Comparison of ENCODE assay signal across 26 mouse cellular contexts in genomic region chr17:78577775-78578174, GRCm38 (mm10).
DNase-seq lines count a peak whose midpoint lies in the region; ATAC-seq and TF ChIP-seq lines count a peak whose summit lies in the region.
"Had no signal": no experiment of that assay in that cellular context is flagged by ENCODE, and none has a peak within 500 bp of the region (broad histone marks: within the 10 kb centered on the region; RNA-seq: fewer than 3 reads in every experiment).

No protein-coding gene starts in this region.

- no peaks in the 10 kb centered on the region for H3K27me3 ChIP-seq in intestine, embryonic 16.5 days (replicated peaks; ENCODE audit: control insufficient read depth, insufficient read depth, low read length)
- no peaks in the 10 kb centered on the region for H3K27me3 ChIP-seq in intestine, embryonic 15.5 days (replicated peaks)
- no peaks in the 10 kb centered on the region for H3K27me3 ChIP-seq in liver, embryonic 14.5 days (ENCODE audit: control insufficient read depth, insufficient read depth, low read length)
- H3K27me3 ChIP-seq in stomach, embryonic 15.5 days (replicated peaks), result no peaks in the 10 kb centered on the region
- H3K27me3 ChIP-seq: forebrain, embryonic 15.5 days; heart, embryonic 15.5 days; limb, embryonic 13.5 days; megakaryocyte, embryonic 14.5 days; neural tube, embryonic 12.5 days had no signal

- no peak overlapping the region for H3K4me2 ChIP-seq in intestine, embryonic 16.5 days (ENCODE audit: low read depth, low read length)
- H3K4me2 ChIP-seq in intestine, embryonic 15.5 days (replicated peaks), result no peak overlapping the region
- peak overlapping the region; percentile 42 for H3K4me2 ChIP-seq in liver, embryonic 14.5 days (ENCODE audit: low read depth)
- H3K4me2 ChIP-seq in stomach, embryonic 15.5 days, result no peak overlapping the region
- H3K4me2 ChIP-seq: forebrain, embryonic 15.5 days; heart, embryonic 15.5 days; limb, embryonic 13.5 days; lung, embryonic 14.5 days; neural tube, embryonic 12.5 days had no signal

- no peak for TF ChIP-seq CTCF in liver, embryonic 14.5 days (IDR thresholded peaks at IDR 0.05; ENCODE audit: low read depth)
- no peak for TF ChIP-seq CTCF in layer of hippocampus, adult 2 months (conservative IDR thresholded peaks at IDR 0.05)

- no peak overlapping the region for H3K9ac ChIP-seq in intestine, embryonic 16.5 days (ENCODE audit: low read depth, low read length)
- H3K9ac ChIP-seq in intestine, embryonic 15.5 days, result no peak overlapping the region
- no peak overlapping the region for H3K9ac ChIP-seq in liver, embryonic 14.5 days (replicated peaks)
- no peak overlapping the region for H3K9ac ChIP-seq in stomach, embryonic 15.5 days
- H3K9ac ChIP-seq: forebrain, embryonic 15.5 days; heart, embryonic 15.5 days; limb, embryonic 13.5 days; lung, embryonic 14.5 days; neural tube, embryonic 12.5 days had no signal

- no peaks in the 10 kb centered on the region for H3K9me3 ChIP-seq in intestine, embryonic 16.5 days (ENCODE audit: control insufficient read depth, low read length)
- no peaks in the 10 kb centered on the region for H3K9me3 ChIP-seq in intestine, embryonic 15.5 days
- H3K9me3 ChIP-seq in liver, embryonic 14.5 days (ENCODE audit: control insufficient read depth, low read length), result no peaks in the 10 kb centered on the region
- no peaks in the 10 kb centered on the region for H3K9me3 ChIP-seq in stomach, embryonic 15.5 days
- H3K9me3 ChIP-seq: forebrain, embryonic 15.5 days; G1E; heart, embryonic 15.5 days; limb, embryonic 13.5 days; megakaryocyte, embryonic 14.5 days; neural tube, embryonic 12.5 days had no signal

- peak in 1 of 3 experiments; percentile 69 for DNase-seq in liver, embryonic 14.5 days (ENCODE audit: low read depth in 3 of 3, low spot score in 3 of 3)
- DNase-seq in layer of hippocampus, postnatal 25 days (ENCODE audit: extremely low spot score in 1 of 2, low spot score in 1 of 2), result no peak
- no peak for DNase-seq in layer of hippocampus, adult 2 months (ENCODE audit: low spot score in 2 of 2)
- DNase-seq in thymus, postnatal 4 days, result no peak
- DNase-seq: adrenal gland, adult 8-10 months; cerebellum, adult 11-12 months; cerebellum, postnatal 10 days; kidney, adult 18-20 months; layer of hippocampus, postnatal 36 days; lung, embryonic 14.5 days; midbrain, embryonic 14.5 days; right cerebral cortex, postnatal 14 days; thymus, postnatal 25 days had no signal

- no peaks in the 10 kb centered on the region for H3K36me3 ChIP-seq in intestine, embryonic 16.5 days (ENCODE audit: control insufficient read depth, insufficient read depth, low read length)
- H3K36me3 ChIP-seq in intestine, embryonic 15.5 days, result no peaks in the 10 kb centered on the region
- H3K36me3 ChIP-seq in liver, embryonic 14.5 days (replicated peaks; ENCODE audit: control insufficient read depth, insufficient read depth, low read depth), result no peaks in the 10 kb centered on the region
- H3K36me3 ChIP-seq in stomach, embryonic 15.5 days, result no peaks in the 10 kb centered on the region
- H3K36me3 ChIP-seq: forebrain, embryonic 15.5 days; G1E; heart, embryonic 15.5 days; limb, embryonic 13.5 days; neural tube, embryonic 12.5 days had no signal

- no peak overlapping the region for H3K27ac ChIP-seq in intestine, embryonic 16.5 days (ENCODE audit: low read length)
- H3K27ac ChIP-seq in intestine, embryonic 15.5 days, result no peak overlapping the region
- no peak overlapping the region for H3K27ac ChIP-seq in liver, embryonic 14.5 days
- no peak overlapping the region for H3K27ac ChIP-seq in stomach, embryonic 15.5 days
- no peak overlapping the region for H3K27ac ChIP-seq in layer of hippocampus, adult 2 months
- H3K27ac ChIP-seq: forebrain, embryonic 15.5 days; heart, embryonic 15.5 days; hindbrain, postnatal 0 days; kidney, postnatal 0 days; limb, embryonic 13.5 days; neural tube, embryonic 12.5 days had no signal

- TF ChIP-seq EP300 in liver, embryonic 14.5 days (IDR thresholded peaks at IDR 0.05; ENCODE audit: low read depth), result peak; percentile 85

- ATAC-seq in intestine, embryonic 16.5 days, result peak; percentile 54
- no peak for ATAC-seq in intestine, embryonic 15.5 days
- 0 out of 2 replicates have a peak, but pooled peaks have one; percentile 54 for ATAC-seq in erythroid progenitor cell, adult 5-6 weeks (replicated peaks; ENCODE audit: low FRiP score, poor library complexity, severe bottlenecking)
- ATAC-seq in liver, embryonic 14.5 days (ENCODE audit: insufficient read depth), result peak; percentile 98
- ATAC-seq in stomach, embryonic 15.5 days (ENCODE audit: insufficient read depth, low FRiP score, low read depth), result peak; percentile 60; the same call in 1 of the 2 replicates
- ATAC-seq: activated CD4-positive, CD25-positive, alpha-beta regulatory T cell, adult 4 months; forebrain, embryonic 15.5 days; hindbrain, postnatal 0 days had no signal

- no peak overlapping the region for H3K4me3 ChIP-seq in intestine, embryonic 16.5 days (ENCODE audit: low read length)
- no peak overlapping the region for H3K4me3 ChIP-seq in intestine, embryonic 15.5 days (replicated peaks)
- no peak overlapping the region for H3K4me3 ChIP-seq in liver, embryonic 14.5 days (ENCODE audit: insufficient read depth in 1 of 2, low read depth in 2 of 2, low read length in 2 of 2)
- H3K4me3 ChIP-seq in stomach, embryonic 15.5 days (replicated peaks), result no peak overlapping the region
- H3K4me3 ChIP-seq in layer of hippocampus, adult 2 months, result no peak overlapping the region
- H3K4me3 ChIP-seq: forebrain, embryonic 15.5 days; heart, embryonic 15.5 days; limb, embryonic 13.5 days; megakaryocyte, embryonic 14.5 days; neural tube, embryonic 12.5 days had no signal

- H3K4me1 ChIP-seq in intestine, embryonic 16.5 days (ENCODE audit: control insufficient read depth, insufficient read depth, low read length), result no peaks in the 10 kb centered on the region
- H3K4me1 ChIP-seq in intestine, embryonic 15.5 days (replicated peaks), result no peaks in the 10 kb centered on the region
- H3K4me1 ChIP-seq in liver, embryonic 14.5 days (replicated peaks; ENCODE audit: control insufficient read depth in 2 of 2, insufficient read depth in 2 of 2, low read length in 1 of 2), result peaks cover 13 to 26% of the 10 kb centered on the region in 2 experiments
- no peaks in the 10 kb centered on the region for H3K4me1 ChIP-seq in stomach, embryonic 15.5 days
- H3K4me1 ChIP-seq: heart, embryonic 15.5 days; limb, embryonic 13.5 days; megakaryocyte, embryonic 14.5 days; neural tube, embryonic 12.5 days had no signal

- 70% methylated on average over 9 of the region's 9 CpGs for WGBS in intestine, embryonic 16.5 days
- WGBS in intestine, embryonic 15.5 days, result 69% methylated on average over 9 of the region's 9 CpGs
- 12% methylated on average over 9 of the region's 9 CpGs for WGBS in liver, embryonic 14.5 days (ENCODE audit: insufficient replicate concordance)
- WGBS in stomach, embryonic 15.5 days, result 57% methylated on average over 9 of the region's 9 CpGs
